Mouse (Mus musculus) lung, postnatal 10 days (tissue): ENCODE data around the gene Tgif1.

Source experiments
- DNase-seq: peaks from one replicate; pipeline ENCODE4 v3.0.0; 2021

The Tgif1 gene

GRCm38 (mm10) chr17:70853436-70853905, at the start of gene Tgif1:
Tgif1 (minus strand) TSS chr17:70853546.
- peak; percentile 82 for DNase-seq

- DNase-seq: no peak
Measured at GRCm38 (mm10) chr17:70900660-70901059, 47.3 kb upstream of the Tgif1 start.

GRCm38 (mm10) chr17:70899642-70900041, 46.3 kb upstream of the Tgif1 start:
- DNase-seq: no peak

GRCm38 (mm10) chr17:70894867-70895266, 41.5 kb upstream of the Tgif1 start:
- no peak for DNase-seq

- no peak for DNase-seq
Measured at GRCm38 (mm10) chr17:70893151-70893550, 39.8 kb upstream of the Tgif1 start.

GRCm38 (mm10) chr17:70892288-70893096, 39.1 kb upstream of the Tgif1 start:
- no peak for DNase-seq

- no peak for DNase-seq
Measured at GRCm38 (mm10) chr17:70890571-70890970, 37.2 kb upstream of the Tgif1 start.

- DNase-seq: no peak
Measured at GRCm38 (mm10) chr17:70888657-70889056, 35.3 kb upstream of the Tgif1 start.

GRCm38 (mm10) chr17:70887848-70888247, 34.5 kb upstream of the Tgif1 start:
- no peak for DNase-seq

- no peak for DNase-seq
Measured at GRCm38 (mm10) chr17:70886641-70887391, 33.5 kb upstream of the Tgif1 start.

GRCm38 (mm10) chr17:70885868-70886267, 32.5 kb upstream of the Tgif1 start:
- DNase-seq: no peak

GRCm38 (mm10) chr17:70881934-70882333, 28.6 kb upstream of the Tgif1 start:
- DNase-seq: no peak

- no peak for DNase-seq
Measured at GRCm38 (mm10) chr17:70881194-70881593, 27.8 kb upstream of the Tgif1 start.

GRCm38 (mm10) chr17:70878237-70878636, 24.9 kb upstream of the Tgif1 start:
- no peak for DNase-seq

- no peak for DNase-seq
Measured at GRCm38 (mm10) chr17:70873778-70874124, 20.4 kb upstream of the Tgif1 start.

- DNase-seq: no peak
Measured at GRCm38 (mm10) chr17:70872936-70873777, 19.8 kb upstream of the Tgif1 start.

GRCm38 (mm10) chr17:70872094-70872929, 19.0 kb upstream of the Tgif1 start:
- peak; percentile 59 for DNase-seq

- DNase-seq: no peak
Measured at GRCm38 (mm10) chr17:70871676-70872075, 18.3 kb upstream of the Tgif1 start.

- no peak for DNase-seq
Measured at GRCm38 (mm10) chr17:70870581-70870980, 17.2 kb upstream of the Tgif1 start.

GRCm38 (mm10) chr17:70868577-70869229, 15.4 kb upstream of the Tgif1 start:
- no peak for DNase-seq

GRCm38 (mm10) chr17:70866538-70867114, 13.3 kb upstream of the Tgif1 start:
- DNase-seq: no peak
